Mouse (Mus musculus) heart, embryonic 12.5 days (tissue): ENCODE results near the gene Myo1c. TPM values are rescaled to one million over a fixed set of nuclear protein-coding genes. Genes with fewer than 3 reads are reported as not detected.
A peak's percentile ranks its signal among the peaks of the same experiment; 100 is the strongest.

Experiments used
- ATAC-seq: fragments of 200-750 bp; cut with Nextera tagmentation; 2 replicates; pipeline ENCODE4 v1.8.0; 2017; ENCODE audit warnings: moderate TSS enrichment, moderate library complexity; ENCODE audit not compliant: insufficient number of reproducible peaks, low FRiP score
- H3K27ac ChIP-seq: fragments of 300-500 bp; sonication (generic); 2 replicates; pipeline ENCODE4 v1.5.1; 2016; ENCODE audit warnings: mild to moderate bottlenecking, moderate library complexity; ENCODE audit not compliant: poor library complexity, severe bottlenecking
- H3K27me3 ChIP-seq: fragments of 300-500 bp; sonication (generic); replicated peaks from 2 replicates; pipeline ENCODE4 v1.6.1; 2016; ENCODE audit warnings: mild to moderate bottlenecking, moderate library complexity
- H3K36me3 ChIP-seq: fragments of 300-500 bp; sonication (generic); 2 replicates; pipeline ENCODE4 v1.6.1; 2016; ENCODE audit warnings: mild to moderate bottlenecking, moderate library complexity
- H3K4me1 ChIP-seq: fragments of 300-500 bp; sonication (generic); replicated peaks from 2 replicates; pipeline ENCODE4 v1.6.1; 2016; ENCODE audit warnings: mild to moderate bottlenecking
- H3K4me2 ChIP-seq: fragments of 300-500 bp; sonication (generic); 2 replicates; pipeline ENCODE4 v1.6.1; 2016; ENCODE audit warnings: mild to moderate bottlenecking, moderate library complexity
- H3K4me3 ChIP-seq: fragments of 300-500 bp; sonication (generic); 2 replicates; pipeline ENCODE4 v1.5.1; 2016; ENCODE audit warnings: mild to moderate bottlenecking
- H3K9ac ChIP-seq: fragments of 300-500 bp; sonication (generic); 2 replicates; pipeline ENCODE4 v1.6.1; 2016; ENCODE audit warnings: mild to moderate bottlenecking, moderate library complexity
- H3K9me3 ChIP-seq: fragments of 300-500 bp; sonication (generic); replicated peaks from 2 replicates; pipeline ENCODE4 v1.6.1; 2016; ENCODE audit warnings: mild to moderate bottlenecking, moderate library complexity
- WGBS: fragments of 180-500 bp; shearing (Covaris S2); methylation state at CpG from one replicate; pipeline ENCODE4 v1.1.7; 2016; 5-methylcytosine and 5-hydroxymethylcytosine counted together
- polyA plus RNA-seq: library from polyadenylated mRNA; unstranded; fragments of >200 nt; fragmentation: Nextera tagmentation; extraction: Ambion mirVana; gene quantifications from 2 replicates; pipeline ENCODE4 v1.2.1, GENCODE M21; 2016

Myo1c gene
- polyA plus RNA-seq, 1 experiment from 2014 or later = 72.3 TPM

GRCm38 (mm10) chr11:75624102-75624554, 26.2 kb upstream of the Myo1c start:
- Histone ChIP-seq H3K27ac (peak overlapping the region; percentile 98), H3K9me3 (no peaks in the 10 kb centered on the region), H3K36me3 (peaks cover 67% of the 10 kb centered on the region), H3K9ac (peak overlapping the region; percentile 37), H3K4me1 (peaks cover 34% of the 10 kb centered on the region), H3K4me2 (peak overlapping the region; percentile 46), H3K4me3 (no peak overlapping the region), H3K27me3 (no peaks in the 10 kb centered on the region; the same call in 1 of the 2 replicates)
- peak; percentile 74 for ATAC-seq
- 3% methylated on average over 2 of the region's 2 CpGs for WGBS

- H3K4me1 ChIP-seq = peaks cover 44% of the 10 kb centered on the region
- no peak for ATAC-seq
- no peaks in the 10 kb centered on the region; the same call in 1 of the 2 replicates for H3K27me3 ChIP-seq
- no peak overlapping the region for H3K4me2 ChIP-seq
- H3K4me3 ChIP-seq = no peak overlapping the region
- H3K9ac ChIP-seq = no peak overlapping the region
- 88% methylated on average over 4 of the region's 4 CpGs for whole genome bisulfite sequencing
- no peaks in the 10 kb centered on the region for H3K9me3 ChIP-seq
- peaks cover 53% of the 10 kb centered on the region for H3K36me3 ChIP-seq
- H3K27ac ChIP-seq = no peak overlapping the region
Observed at GRCm38 (mm10) chr11:75625820-75626219, 24.5 kb upstream of the Myo1c start.

- Histone ChIP-seq H3K4me1 (peaks cover 29% of the 10 kb centered on the region), H3K9ac (peak overlapping the region; percentile 76; the same call in 1 of the 2 replicates), H3K9me3 (no peaks in the 10 kb centered on the region), H3K4me2 (peak overlapping the region; percentile 80), H3K27me3 (no peaks in the 10 kb centered on the region; the same call in 1 of the 2 replicates), H3K36me3 (peaks cover 38% of the 10 kb centered on the region), H3K4me3 (peak overlapping the region; percentile 76), H3K27ac (peak overlapping the region; percentile 78; the same call in 1 of the 2 replicates)
- 12% methylated on average over 5 of the region's 5 CpGs for WGBS
- no peak for ATAC-seq
Observed at GRCm38 (mm10) chr11:75630098-75630497, 20.2 kb upstream of the Myo1c start.

DNA sequence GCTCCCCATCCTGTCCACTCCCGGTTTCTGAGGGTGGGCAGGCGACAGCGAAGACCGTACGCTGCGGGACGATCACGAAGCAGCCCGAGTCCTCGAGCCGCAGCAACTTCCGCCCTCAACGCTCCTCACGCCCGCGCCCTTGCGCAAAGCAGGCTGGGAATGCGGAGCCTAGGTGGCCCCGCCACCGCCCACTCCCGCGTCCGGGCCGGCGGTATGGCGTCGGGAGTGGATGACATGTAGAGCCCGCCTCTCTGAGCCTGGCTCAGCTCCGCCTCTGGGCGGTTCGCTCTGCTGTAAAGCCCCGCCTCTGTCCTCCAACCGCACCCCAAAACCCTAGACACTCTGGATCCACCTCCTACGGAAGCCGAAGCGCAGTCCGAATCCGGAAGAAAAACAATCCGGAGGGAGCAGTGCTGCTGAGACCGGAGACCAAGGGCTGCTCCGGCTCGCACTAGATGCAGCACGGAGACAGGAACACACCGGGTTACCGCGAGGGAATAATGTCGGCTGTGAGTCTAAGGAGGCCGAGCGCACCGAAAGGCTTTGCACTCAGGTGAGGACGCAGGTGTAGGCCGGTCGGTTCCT, 19.6 kb upstream of the Myo1c start, which contains the start of gene Inpp5k:
TSS of gene Inpp5k (plus strand) at position 344 of the 585 bp plus-strand sequence.
- Histone ChIP-seq H3K4me1 (peaks cover 26% of the 10 kb centered on the region), H3K9me3 (no peaks in the 10 kb centered on the region), H3K4me2 (peak within 1 kb of the TSS; percentile 80), H3K4me3 (peak within 1 kb of the TSS; percentile 76), H3K9ac (peak within 1 kb of the TSS; percentile 81), H3K27ac (peak within 1 kb of the TSS; percentile 78), H3K36me3 (peaks cover 36% of the 10 kb centered on the region), H3K27me3 (no peaks in the 10 kb centered on the region; the same call in 1 of the 2 replicates)
- ATAC-seq = peak; percentile 98
- under 1% methylated on average over 53 of the region's 53 CpGs for WGBS

DNA sequence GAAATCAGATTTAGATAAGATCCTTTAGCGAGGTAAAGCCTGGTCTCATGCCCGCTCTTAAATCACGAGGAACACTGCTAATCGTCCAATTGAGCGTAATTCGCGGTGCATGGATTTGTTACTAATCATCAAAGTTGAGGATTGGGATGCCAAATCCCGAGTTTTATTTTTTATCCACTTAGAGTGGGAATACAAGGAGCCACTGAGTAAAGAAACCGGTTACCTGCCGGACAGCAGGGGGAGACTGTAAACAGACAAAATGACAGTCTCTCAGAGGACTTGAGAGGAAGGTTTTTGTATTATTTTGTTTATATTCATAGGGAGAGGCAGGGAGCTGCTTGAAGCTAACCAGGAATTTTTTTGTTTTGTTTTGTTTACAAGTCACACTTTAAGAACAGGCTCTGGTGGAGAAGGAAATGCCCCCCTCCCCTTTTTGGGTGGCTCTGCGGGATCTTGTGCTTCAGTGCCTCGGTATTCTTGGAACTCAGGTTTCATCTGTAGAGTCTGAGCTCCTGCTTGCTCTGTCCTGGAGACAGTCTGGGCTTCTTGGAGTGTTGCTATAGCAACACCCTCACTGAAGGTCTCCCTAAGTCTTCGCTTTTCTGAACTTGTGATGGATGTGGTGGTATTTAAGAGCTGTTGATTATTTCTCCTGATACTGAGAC, 18.6 kb upstream of the Myo1c start:
- Histone ChIP-seq H3K9me3 (no peaks in the 10 kb centered on the region), H3K36me3 (peaks cover 35% of the 10 kb centered on the region), H3K27me3 (no peaks in the 10 kb centered on the region; the same call in 1 of the 2 replicates), H3K27ac (no peak overlapping the region), H3K4me1 (peaks cover 23% of the 10 kb centered on the region), H3K4me3 (peak overlapping the region; percentile 76), H3K9ac (peak overlapping the region; percentile 81), H3K4me2 (peak overlapping the region; percentile 80)
- WGBS = 13% methylated on average over 13 of the region's 13 CpGs
- ATAC-seq = no peak

DNA sequence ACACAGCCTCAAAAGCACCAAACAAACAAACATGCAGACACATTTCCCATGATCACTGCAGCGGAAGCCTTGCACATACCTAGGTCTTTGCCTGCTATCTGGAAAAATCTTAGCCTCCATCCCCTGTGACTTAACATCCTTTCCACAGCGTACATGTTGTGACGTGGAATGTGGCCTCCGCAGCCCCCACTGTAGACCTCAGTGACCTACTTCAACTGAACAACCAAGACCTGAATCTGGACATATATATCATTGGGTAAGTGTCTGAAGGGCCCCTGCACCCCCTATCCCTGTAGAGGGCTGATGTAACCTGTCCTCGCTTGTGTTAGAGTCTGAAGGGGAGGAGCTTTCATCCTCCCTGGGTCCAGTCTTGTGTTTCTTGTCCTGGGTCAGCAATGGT, 17.4 kb upstream of the Myo1c start:
- WGBS = 87% methylated on average over 5 of the region's 5 CpGs
- no peak for ATAC-seq
- no peaks in the 10 kb centered on the region for H3K9me3 ChIP-seq
- H3K27me3 ChIP-seq = no peaks in the 10 kb centered on the region; the same call in 1 of the 2 replicates
- no peak overlapping the region for H3K27ac ChIP-seq
- H3K4me1 ChIP-seq = peaks cover 23% of the 10 kb centered on the region
- H3K9ac ChIP-seq = no peak overlapping the region
- H3K4me2 ChIP-seq = no peak overlapping the region
- peaks cover 37% of the 10 kb centered on the region for H3K36me3 ChIP-seq
- H3K4me3 ChIP-seq = no peak overlapping the region

DNA sequence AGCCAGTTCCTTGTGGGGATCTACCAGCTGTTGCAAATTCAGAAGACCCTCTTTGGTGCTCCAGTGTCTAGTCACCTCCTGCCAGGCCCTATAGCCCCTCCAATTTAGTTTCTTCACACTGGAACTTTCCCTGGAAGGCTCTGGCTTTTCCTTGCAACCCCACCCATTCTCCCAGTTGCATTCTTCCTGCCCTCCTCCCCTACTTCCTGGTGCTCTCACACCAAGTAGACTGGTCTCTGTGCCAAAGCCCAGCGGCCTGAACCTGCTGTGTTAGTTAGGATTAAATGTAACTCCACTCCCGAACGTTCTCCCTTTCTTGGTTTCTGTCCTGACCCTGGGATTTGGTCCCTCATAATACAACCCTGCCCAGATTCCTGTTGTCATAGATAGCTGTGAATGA, 15.5 kb upstream of the Myo1c start:
- Histone ChIP-seq H3K27me3 (no peaks in the 10 kb centered on the region), H3K27ac (peak overlapping the region; percentile 30; the same call in 1 of the 2 replicates), H3K4me2 (no peak overlapping the region), H3K4me1 (peaks cover 18% of the 10 kb centered on the region), H3K9ac (no peak overlapping the region), H3K4me3 (no peak overlapping the region), H3K9me3 (no peaks in the 10 kb centered on the region), H3K36me3 (peaks cover 39% of the 10 kb centered on the region)
- 64% methylated on average over 3 of the region's 3 CpGs for WGBS
- no peak for ATAC-seq

GRCm38 (mm10) chr11:75635315-75635714, 15.0 kb upstream of the Myo1c start:
- Histone ChIP-seq H3K4me3 (no peak overlapping the region), H3K9ac (no peak overlapping the region), H3K4me1 (peaks cover 13% of the 10 kb centered on the region), H3K27me3 (no peaks in the 10 kb centered on the region), H3K4me2 (no peak overlapping the region), H3K9me3 (no peaks in the 10 kb centered on the region), H3K36me3 (peaks cover 41% of the 10 kb centered on the region), H3K27ac (no peak overlapping the region)
- 66% methylated on average over 11 of the region's 11 CpGs for WGBS
- no peak for ATAC-seq

GRCm38 (mm10) chr11:75643323-75643722, 7.0 kb upstream of the Myo1c start:
- Histone ChIP-seq H3K9me3 (no peaks in the 10 kb centered on the region), H3K4me2 (no peak overlapping the region)
- 64% methylated on average over 5 of the region's 5 CpGs for WGBS

DNA sequence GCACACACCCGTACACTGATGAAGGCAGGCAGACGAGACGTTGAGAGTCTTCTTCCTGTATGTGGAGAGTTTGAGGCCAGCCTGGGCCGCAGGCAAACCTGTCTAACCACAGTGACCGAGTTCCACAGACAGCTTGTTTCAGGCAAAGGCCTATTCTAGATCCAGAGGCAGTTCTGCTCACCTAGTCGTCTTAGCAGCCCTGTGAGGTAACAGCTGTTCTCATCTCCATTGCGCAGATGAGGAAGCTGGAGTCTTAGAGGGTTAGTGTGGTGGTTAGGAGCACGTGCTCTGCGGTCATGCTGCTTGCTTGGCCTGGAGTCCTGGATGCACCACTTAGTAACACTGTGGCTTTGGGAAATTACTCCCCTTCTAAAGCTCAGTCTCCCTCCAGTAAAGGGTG, 5.6 kb upstream of the Myo1c start:
- H3K4me1 ChIP-seq = peaks cover 15% of the 10 kb centered on the region
- H3K27ac ChIP-seq = no peak overlapping the region
- no peaks in the 10 kb centered on the region for H3K27me3 ChIP-seq
- H3K9ac ChIP-seq = no peak overlapping the region
- no peak overlapping the region for H3K4me3 ChIP-seq
- ATAC-seq = no peak
- H3K4me2 ChIP-seq = no peak overlapping the region
- whole genome bisulfite sequencing = 77% methylated on average over 9 of the region's 9 CpGs
- peaks cover 25% of the 10 kb centered on the region for H3K36me3 ChIP-seq
- no peaks in the 10 kb centered on the region for H3K9me3 ChIP-seq

More at GRCm38 (mm10) chr11:75643323-75643722, 7.0 kb upstream of the Myo1c start:
- peaks cover 9% of the 10 kb centered on the region for H3K4me1 ChIP-seq
- no peaks in the 10 kb centered on the region for H3K27me3 ChIP-seq
- peaks cover 31% of the 10 kb centered on the region for H3K36me3 ChIP-seq
- no peak overlapping the region for H3K4me3 ChIP-seq
- no peak overlapping the region for H3K27ac ChIP-seq
- no peak for ATAC-seq
- no peak overlapping the region for H3K9ac ChIP-seq

DNA sequence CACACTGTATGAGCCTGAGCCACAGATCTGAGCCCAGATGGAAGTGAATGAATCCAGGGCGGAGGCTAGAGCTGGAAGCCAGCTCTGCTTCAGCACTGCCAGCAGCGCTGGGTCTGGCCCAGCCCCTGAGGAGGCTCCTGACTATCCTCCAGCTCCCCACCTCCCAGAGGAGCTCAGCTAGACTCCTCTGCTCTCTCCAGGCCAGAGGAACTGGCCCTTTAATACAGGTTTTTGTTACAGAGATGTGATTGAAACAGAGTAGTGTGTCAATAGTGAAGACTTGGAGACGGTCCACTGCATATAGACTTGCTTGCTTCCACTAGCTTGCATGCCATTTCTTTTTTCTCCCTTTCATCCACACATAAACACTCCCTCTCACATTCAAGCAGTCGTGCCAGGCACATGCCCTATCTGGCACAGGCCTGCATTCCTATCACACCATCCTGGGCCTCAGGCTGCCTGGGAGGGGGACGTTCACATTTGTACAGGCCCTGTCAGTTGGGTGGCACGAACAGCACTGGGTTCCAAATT, 2.6 kb upstream of the Myo1c start:
- ATAC-seq = no peak
- peak overlapping the region; percentile 89; the same call in 1 of the 2 replicates for H3K27ac ChIP-seq
- WGBS = 68% methylated on average over 6 of the region's 6 CpGs

More for the DNA sequence above, 2.6 kb upstream of the Myo1c start:
- Histone ChIP-seq H3K4me3 (no peak overlapping the region), H3K36me3 (peaks cover 11% of the 10 kb centered on the region), H3K9ac (no peak overlapping the region), H3K9me3 (no peaks in the 10 kb centered on the region), H3K4me2 (no peak overlapping the region), H3K4me1 (peaks cover 33% of the 10 kb centered on the region), H3K27me3 (no peaks in the 10 kb centered on the region)
